Mouse (Mus musculus) limb, embryonic 13.5 days (tissue): ENCODE data around the gene Sall1. TPM values are rescaled to one million over a fixed set of nuclear protein-coding genes. Genes with fewer than 3 reads are reported as not detected.

Experiments
- ATAC-seq: fragments of 200-750 bp; cut with Nextera tagmentation; 2 replicates; pipeline ENCODE4 v1.8.0; 2017; ENCODE audit warnings: low read depth, moderate number of reproducible peaks, moderate TSS enrichment; ENCODE audit not compliant: low FRiP score
- H3K27ac ChIP-seq: fragments of 300-500 bp; sonication (generic); 2 replicates; pipeline ENCODE4 v1.5.1; 2015; ENCODE audit warnings: inconsistent platforms, mild to moderate bottlenecking, moderate library complexity
- H3K27me3 ChIP-seq: fragments of 300-500 bp; sonication (generic); 2 replicates; pipeline ENCODE4 v1.6.1; 2015; ENCODE audit warnings: mild to moderate bottlenecking, inconsistent platforms
- H3K36me3 ChIP-seq: fragments of 300-500 bp; sonication (generic); 2 replicates; pipeline ENCODE4 v1.6.1; 2015; ENCODE audit warnings: inconsistent platforms, mild to moderate bottlenecking, moderate library complexity
- H3K4me1 ChIP-seq: fragments of 300-500 bp; sonication (generic); 2 replicates; pipeline ENCODE4 v1.6.1; 2015; ENCODE audit warnings: inconsistent platforms
- H3K4me2 ChIP-seq: fragments of 300-500 bp; sonication (generic); replicated peaks from 2 replicates; pipeline ENCODE4 v1.6.1; 2015; ENCODE audit warnings: inconsistent platforms, mild to moderate bottlenecking, moderate library complexity
- H3K4me3 ChIP-seq: fragments of 300-500 bp; sonication (generic); 2 replicates; pipeline ENCODE4 v1.5.1; 2015; ENCODE audit warnings: moderate library complexity, mild to moderate bottlenecking, inconsistent platforms
- H3K9ac ChIP-seq: fragments of 300-500 bp; sonication (generic); 2 replicates; pipeline ENCODE4 v1.6.1; 2015; ENCODE audit warnings: mild to moderate bottlenecking, inconsistent platforms
- H3K9me3 ChIP-seq: fragments of 300-500 bp; sonication (generic); 2 replicates; pipeline ENCODE4 v1.6.1; 2016; ENCODE audit warnings: inconsistent platforms
- WGBS: fragments of 180-500 bp; shearing (Covaris S2); methylation state at CpG from one replicate; pipeline ENCODE4 v1.1.7; 2015; 5-methylcytosine and 5-hydroxymethylcytosine counted together
- polyA plus RNA-seq: library from polyadenylated mRNA; unstranded; fragments of >200 nt; fragmentation: Nextera tagmentation; extraction: Ambion mirVana; gene quantifications from 2 replicates; pipeline ENCODE4 v1.2.1, GENCODE M21; 2015

Sall1 gene
- polyA plus RNA-seq, 1 experiment from 2014 or later: 13.2 TPM

GRCm38 (mm10) chr8:89045726-89046125, 1.8 kb upstream of the Sall1 start:
- Histone ChIP-seq H3K9ac (peak overlapping the region; percentile 99), H3K4me3 (peak overlapping the region; percentile 70), H3K4me1 (peaks cover 38% of the 10 kb centered on the region), H3K4me2 (peak overlapping the region; percentile 76), H3K27ac (peak overlapping the region; percentile 99), H3K36me3 (no peaks in the 10 kb centered on the region), H3K9me3 (no peaks in the 10 kb centered on the region), H3K27me3 (peaks cover 65% of the 10 kb centered on the region)
- 4% methylated on average over 17 of the region's 17 CpGs for WGBS
- no peak for ATAC-seq

GRCm38 (mm10) chr8:89045218-89045601, 1.2 kb upstream of the Sall1 start:
- Histone ChIP-seq H3K4me2 (peak overlapping the region; percentile 76), H3K27me3 (peaks cover 61% of the 10 kb centered on the region), H3K9me3 (no peaks in the 10 kb centered on the region), H3K9ac (peak overlapping the region; percentile 99), H3K36me3 (no peaks in the 10 kb centered on the region), H3K4me3 (peak overlapping the region; percentile 70), H3K4me1 (peaks cover 39% of the 10 kb centered on the region), H3K27ac (peak overlapping the region; percentile 99)
- under 1% methylated on average over 30 of the region's 30 CpGs for WGBS
- no peak for ATAC-seq

GRCm38 (mm10) chr8:89044511-89045217, 702 bp upstream of the Sall1 start:
- Histone ChIP-seq H3K9me3 (no peaks in the 10 kb centered on the region), H3K4me2 (peak overlapping the region; percentile 76), H3K27ac (peak overlapping the region; percentile 99), H3K36me3 (no peaks in the 10 kb centered on the region), H3K9ac (peak overlapping the region; percentile 99), H3K4me1 (peaks cover 39% of the 10 kb centered on the region), H3K4me3 (peak overlapping the region; percentile 70), H3K27me3 (peaks cover 56% of the 10 kb centered on the region)
- WGBS: under 1% methylated on average over 31 of the region's 31 CpGs
- no peak for ATAC-seq

GRCm38 (mm10) chr8:89043371-89043841, 556 bp downstream of the Sall1 start:
- peak; percentile 79 for ATAC-seq
- Histone ChIP-seq H3K4me2 (peak overlapping the region; percentile 76), H3K4me1 (peaks cover 39% of the 10 kb centered on the region), H3K27me3 (peaks cover 47% of the 10 kb centered on the region), H3K27ac (peak overlapping the region; percentile 99), H3K9me3 (no peaks in the 10 kb centered on the region), H3K9ac (peak overlapping the region; percentile 99), H3K4me3 (peak overlapping the region; percentile 70), H3K36me3 (no peaks in the 10 kb centered on the region)
- under 1% methylated on average over 29 of the region's 32 CpGs for WGBS

GRCm38 (mm10) chr8:89042560-89043370, 1.2 kb downstream of the Sall1 start:
- ATAC-seq: peak; percentile 76

GRCm38 (mm10) chr8:89042118-89042460, 1.9 kb downstream of the Sall1 start:
- Histone ChIP-seq H3K4me2 (peak overlapping the region; percentile 76), H3K27ac (peak overlapping the region; percentile 99), H3K27me3 (peaks cover 47% of the 10 kb centered on the region), H3K4me1 (peaks cover 44% of the 10 kb centered on the region), H3K9ac (peak overlapping the region; percentile 99), H3K9me3 (no peaks in the 10 kb centered on the region), H3K36me3 (no peaks in the 10 kb centered on the region), H3K4me3 (peak overlapping the region; percentile 70)
- WGBS: under 1% methylated on average over 35 of the region's 35 CpGs
- ATAC-seq: no peak

More at GRCm38 (mm10) chr8:89042560-89043370, 1.2 kb downstream of the Sall1 start:
- H3K9ac ChIP-seq: peak overlapping the region; percentile 99
- H3K4me2 ChIP-seq: peak overlapping the region; percentile 76
- H3K36me3 ChIP-seq: no peaks in the 10 kb centered on the region
- WGBS: under 1% methylated on average over 75 of the region's 80 CpGs
- H3K9me3 ChIP-seq: no peaks in the 10 kb centered on the region
- peak overlapping the region; percentile 70 for H3K4me3 ChIP-seq
- H3K4me1 ChIP-seq: peaks cover 42% of the 10 kb centered on the region
- H3K27ac ChIP-seq: peak overlapping the region; percentile 99
- H3K27me3 ChIP-seq: peaks cover 46% of the 10 kb centered on the region

- peak overlapping the region; percentile 99 for H3K27ac ChIP-seq
- H3K4me3 ChIP-seq: peak overlapping the region; percentile 70
- H3K36me3 ChIP-seq: no peaks in the 10 kb centered on the region
- no peaks in the 10 kb centered on the region for H3K9me3 ChIP-seq
- peaks cover 48% of the 10 kb centered on the region for H3K27me3 ChIP-seq
- H3K4me1 ChIP-seq: peaks cover 44% of the 10 kb centered on the region
- H3K4me2 ChIP-seq: peak overlapping the region; percentile 76
- ATAC-seq: no peak
- H3K9ac ChIP-seq: peak overlapping the region; percentile 99
- WGBS: 1% methylated on average over 55 of the region's 55 CpGs
Measured at GRCm38 (mm10) chr8:89041421-89042117, 2.4 kb downstream of the Sall1 start.

- H3K27ac ChIP-seq: peak overlapping the region; percentile 99
- WGBS: 2% methylated on average over 40 of the region's 40 CpGs
Measured at GRCm38 (mm10) chr8:89040751-89041420, 3.1 kb downstream of the Sall1 start.

GRCm38 (mm10) chr8:89039890-89040289, 4.1 kb downstream of the Sall1 start:
- no peak for ATAC-seq
- Histone ChIP-seq H3K36me3 (no peaks in the 10 kb centered on the region), H3K27me3 (peaks cover 39% of the 10 kb centered on the region), H3K27ac (peak overlapping the region; percentile 99; the same call in 1 of the 2 replicates), H3K9ac (peak overlapping the region; percentile 65), H3K4me3 (peak overlapping the region; percentile 70), H3K4me2 (peak overlapping the region; percentile 76), H3K9me3 (no peaks in the 10 kb centered on the region), H3K4me1 (peaks cover 48% of the 10 kb centered on the region)
- 17% methylated on average over 6 of the region's 6 CpGs for WGBS

More at GRCm38 (mm10) chr8:89040751-89041420, 3.1 kb downstream of the Sall1 start:
- peaks cover 45% of the 10 kb centered on the region for H3K27me3 ChIP-seq
- no peaks in the 10 kb centered on the region for H3K9me3 ChIP-seq
- H3K4me2 ChIP-seq: peak overlapping the region; percentile 76
- no peak for ATAC-seq
- peak overlapping the region; percentile 99 for H3K9ac ChIP-seq
- no peaks in the 10 kb centered on the region for H3K36me3 ChIP-seq
- H3K4me1 ChIP-seq: peaks cover 47% of the 10 kb centered on the region
- H3K4me3 ChIP-seq: peak overlapping the region; percentile 70

GRCm38 (mm10) chr8:89038920-89039319, 5.0 kb downstream of the Sall1 start:
- no peaks in the 10 kb centered on the region for H3K9me3 ChIP-seq
- H3K4me3 ChIP-seq: peak overlapping the region; percentile 70
- peak overlapping the region; percentile 76 for H3K4me2 ChIP-seq
- H3K36me3 ChIP-seq: no peaks in the 10 kb centered on the region
- peaks cover 39% of the 10 kb centered on the region for H3K27me3 ChIP-seq
- H3K4me1 ChIP-seq: peaks cover 42% of the 10 kb centered on the region
- no peak overlapping the region for H3K27ac ChIP-seq
- H3K9ac ChIP-seq: 0 out of 2 replicates have a peak overlapping the region, but pooled peaks have one; percentile 45
- no peak for ATAC-seq
- 52% methylated on average over 4 of the region's 4 CpGs for WGBS

- Histone ChIP-seq H3K4me1 (peaks cover 38% of the 10 kb centered on the region), H3K27ac (peak overlapping the region; percentile 44; the same call in 1 of the 2 replicates), H3K27me3 (peaks cover 37% of the 10 kb centered on the region), H3K36me3 (peaks cover 4% of the 10 kb centered on the region; the same call in 1 of the 2 replicates), H3K9ac (peak overlapping the region; percentile 62), H3K9me3 (no peaks in the 10 kb centered on the region), H3K4me3 (peak overlapping the region; percentile 32), H3K4me2 (peak overlapping the region; percentile 56)
- 17% methylated on average over 9 of the region's 9 CpGs for WGBS
- ATAC-seq: no peak
Measured at GRCm38 (mm10) chr8:89037536-89038236, 6.3 kb downstream of the Sall1 start.
